In genomic region chr8:128026981-128027380, GRCm38 (mm10) we compare ENCODE assay signal across 18 mouse cellular contexts.
"Had no signal": no experiment of that assay in that cellular context is flagged by ENCODE, and none has a peak within 500 bp of the region (broad histone marks: within the 10 kb centered on the region; RNA-seq: fewer than 3 reads in every experiment).

No protein-coding gene starts in this region.

- H3K27me3 ChIP-seq: midbrain, embryonic 13.5 days; midbrain, embryonic 15.5 days; neural tube, embryonic 13.5 days; neural tube, embryonic 15.5 days; stomach, embryonic 15.5 days had no signal

- H3K4me3 ChIP-seq: midbrain, embryonic 10.5 days; midbrain, embryonic 13.5 days; midbrain, embryonic 15.5 days; myocyte; neural tube, embryonic 13.5 days; neural tube, embryonic 15.5 days; stomach, embryonic 15.5 days had no signal

- H3K9me3 ChIP-seq: midbrain, embryonic 10.5 days; midbrain, embryonic 13.5 days; midbrain, embryonic 15.5 days; neural tube, embryonic 13.5 days; neural tube, embryonic 15.5 days; stomach, embryonic 15.5 days had no signal

- H3K9ac ChIP-seq: lung, embryonic 14.5 days; midbrain, embryonic 13.5 days; midbrain, embryonic 15.5 days; neural tube, embryonic 13.5 days; neural tube, embryonic 15.5 days; stomach, embryonic 15.5 days had no signal

- H3K4me2 ChIP-seq: lung, embryonic 14.5 days; midbrain, embryonic 13.5 days; midbrain, embryonic 15.5 days; neural tube, embryonic 13.5 days; neural tube, embryonic 15.5 days; stomach, embryonic 15.5 days had no signal

- ATAC-seq: midbrain, embryonic 13.5 days; midbrain, embryonic 15.5 days had no signal

- DNase-seq: lung, adult 18-20 months; lung, embryonic 14.5 days; lung, postnatal 10 days; lung, postnatal 4 days; retina, postnatal 1 day; right cerebral cortex, adult 18-20 months; right cerebral cortex, postnatal 25 days; thymus, adult 2 months; thymus, postnatal 25 days; thymus, postnatal 4 days had no signal

- H3K27ac ChIP-seq: midbrain, embryonic 10.5 days; midbrain, embryonic 13.5 days; midbrain, embryonic 15.5 days; neural tube, embryonic 13.5 days; neural tube, embryonic 15.5 days; stomach, embryonic 15.5 days; stomach, postnatal 0 days had no signal

- H3K36me3 ChIP-seq: midbrain, embryonic 10.5 days; midbrain, embryonic 13.5 days; midbrain, embryonic 15.5 days; neural tube, embryonic 13.5 days; neural tube, embryonic 15.5 days; stomach, embryonic 15.5 days had no signal
